Mouse (Mus musculus) forebrain, embryonic 11.5 days (tissue): ENCODE measurements around the gene Rce1. TPM values are rescaled to one million over a fixed set of nuclear protein-coding genes. Genes with fewer than 3 reads are reported as not detected.

ENCODE experiments used
- ATAC-seq: fragments of 200-750 bp; cut with Nextera tagmentation; replicated peaks from 2 replicates; pipeline ENCODE4 v1.8.0; 2017; ENCODE audit warnings: moderate TSS enrichment; ENCODE audit not compliant: low FRiP score
- DNase-seq: peaks from one replicate; pipeline ENCODE4 v3.0.0-alpha.2; 2017; ENCODE audit warnings: low spot score
- H3K27ac ChIP-seq: fragments of 300-500 bp; sonication (generic); 2 replicates; pipeline ENCODE4 v1.5.1; 2014; ENCODE audit warnings: low read depth, low read length
- H3K27me3 ChIP-seq: fragments of 300-500 bp; sonication (generic); 2 replicates; pipeline ENCODE4 v1.6.1; 2014; ENCODE audit warnings: mild to moderate bottlenecking, low read length, mixed read lengths; ENCODE audit not compliant: control insufficient read depth, insufficient read depth
- H3K36me3 ChIP-seq: fragments of 300-500 bp; sonication (generic); 2 replicates; pipeline ENCODE4 v1.6.1; 2014; ENCODE audit warnings: mild to moderate bottlenecking, low read length, moderate library complexity, mixed read lengths; ENCODE audit not compliant: control insufficient read depth, insufficient read depth
- H3K4me1 ChIP-seq: fragments of 300-500 bp; sonication (generic); replicated peaks from 2 replicates; pipeline ENCODE4 v1.6.1; 2014; ENCODE audit warnings: low read length, mixed read lengths; ENCODE audit not compliant: control insufficient read depth, insufficient read depth
- H3K4me2 ChIP-seq: fragments of 300-500 bp; sonication (generic); 2 replicates; pipeline ENCODE4 v1.6.1; 2014; ENCODE audit warnings: low read depth, mild to moderate bottlenecking, low read length, moderate library complexity, mixed read lengths; ENCODE audit not compliant: severe bottlenecking
- H3K4me3 ChIP-seq: fragments of 300-500 bp; sonication (generic); 2 replicates; pipeline ENCODE4 v1.5.1; 2014; ENCODE audit warnings: low read depth, low read length
- H3K9ac ChIP-seq: fragments of 300-500 bp; sonication (generic); 2 replicates; pipeline ENCODE4 v1.6.1; 2014; ENCODE audit warnings: low read length
- H3K9me3 ChIP-seq: fragments of 300-500 bp; sonication (generic); 2 replicates; pipeline ENCODE4 v1.6.1; 2016; ENCODE audit warnings: low read length, mixed read lengths; ENCODE audit not compliant: control insufficient read depth
- whole genome bisulfite sequencing: fragments of 180-500 bp; shearing (Covaris S2); extraction: QIAGEN DNeasy Blood & Tissue Kit; methylation state at CpG from one replicate; pipeline ENCODE4 v1.1.7; 2014; 5-methylcytosine and 5-hydroxymethylcytosine counted together
- polyA plus RNA-seq: library from polyadenylated mRNA; unstranded; fragments of >200 nt; fragmentation: Nextera tagmentation; extraction: Ambion mirVana; gene quantifications from 2 replicates; pipeline ENCODE4 v1.2.1, GENCODE M21; 2014

The Rce1 gene
- polyA plus RNA-seq, 1 experiment from 2014 or later, result 60.1 TPM

GRCm38 (mm10) chr19:4616546-4616945 is 8.9 kb downstream of the Rce1 start:
- H3K27me3 ChIP-seq, result no peaks in the 10 kb centered on the region
- no peak overlapping the region for H3K27ac ChIP-seq
- DNase-seq (peak; percentile 46), ATAC-seq (no peak)
- H3K4me2 ChIP-seq, result peak overlapping the region; percentile 77
- no peak overlapping the region for H3K9ac ChIP-seq
- H3K36me3 ChIP-seq, result peaks cover 8% of the 10 kb centered on the region; the same call in 1 of the 2 replicates
- no peak overlapping the region for H3K4me3 ChIP-seq
- 47% methylated on average over 4 of the region's 4 CpGs for WGBS
- peaks cover 13% of the 10 kb centered on the region for H3K4me1 ChIP-seq
- H3K9me3 ChIP-seq, result no peaks in the 10 kb centered on the region

GRCm38 (mm10) chr19:4615151-4616093 is 10.0 kb downstream of the Rce1 start, which contains the start of gene Lrfn4:
TSS of gene Lrfn4 (minus strand) at chr19:4615667.
- WGBS, result under 1% methylated on average over 74 of the region's 87 CpGs
- H3K9ac ChIP-seq, result peak within 1 kb of the TSS; percentile 96
- no peaks in the 10 kb centered on the region for H3K27me3 ChIP-seq
- peak; percentile 95 for DNase-seq
- H3K27ac ChIP-seq, result peak within 1 kb of the TSS; percentile 78
- no peaks in the 10 kb centered on the region for H3K9me3 ChIP-seq
- ATAC-seq, result peak; percentile 93
- peak within 1 kb of the TSS; percentile 77 for H3K4me2 ChIP-seq
- H3K36me3 ChIP-seq, result peaks cover 8% of the 10 kb centered on the region; the same call in 1 of the 2 replicates
- H3K4me1 ChIP-seq, result peaks cover 13% of the 10 kb centered on the region
- H3K4me3 ChIP-seq, result peak within 1 kb of the TSS; percentile 92

GRCm38 (mm10) chr19:4614305-4615150 is 10.9 kb downstream of the Rce1 start:
- peak overlapping the region; percentile 96 for H3K9ac ChIP-seq
- H3K27me3 ChIP-seq, result no peaks in the 10 kb centered on the region
- WGBS, result 26% methylated on average over 31 of the region's 49 CpGs
- peak overlapping the region; percentile 92 for H3K4me3 ChIP-seq
- peak overlapping the region; percentile 77 for H3K4me2 ChIP-seq
- H3K9me3 ChIP-seq, result no peaks in the 10 kb centered on the region
- peak; percentile 79 for DNase-seq
- H3K27ac ChIP-seq, result peak overlapping the region; percentile 78
- H3K4me1 ChIP-seq, result peaks cover 13% of the 10 kb centered on the region
- H3K36me3 ChIP-seq, result peaks cover 8% of the 10 kb centered on the region; the same call in 1 of the 2 replicates
- ATAC-seq, result no peak

- no peak overlapping the region for H3K9ac ChIP-seq
- peaks cover 13% of the 10 kb centered on the region for H3K4me1 ChIP-seq
- H3K4me2 ChIP-seq, result peak overlapping the region; percentile 77
- DNase-seq, result peak; percentile 52
- H3K4me3 ChIP-seq, result peak overlapping the region; percentile 92; the same call in 1 of the 2 replicates
- no peaks in the 10 kb centered on the region for H3K27me3 ChIP-seq
- no peak for ATAC-seq
- H3K9me3 ChIP-seq, result no peaks in the 10 kb centered on the region
- no peak overlapping the region for H3K27ac ChIP-seq
- WGBS, result 90% methylated on average over 33 of the region's 33 CpGs
- peaks cover 8% of the 10 kb centered on the region; the same call in 1 of the 2 replicates for H3K36me3 ChIP-seq
Observed at GRCm38 (mm10) chr19:4613464-4614304, 11.8 kb downstream of the Rce1 start.

GRCm38 (mm10) chr19:4612181-4612961 is 13.1 kb downstream of the Rce1 start:
- WGBS, result 90% methylated on average over 19 of the region's 19 CpGs
- no peak overlapping the region for H3K4me2 ChIP-seq
- H3K4me1 ChIP-seq, result peaks cover 11% of the 10 kb centered on the region
- peaks cover 8% of the 10 kb centered on the region; the same call in 1 of the 2 replicates for H3K36me3 ChIP-seq
- no peak overlapping the region for H3K4me3 ChIP-seq
- no peak overlapping the region for H3K9ac ChIP-seq
- no peaks in the 10 kb centered on the region for H3K9me3 ChIP-seq
- DNase-seq (no peak), ATAC-seq (no peak)
- H3K27ac ChIP-seq, result no peak overlapping the region
- H3K27me3 ChIP-seq, result no peaks in the 10 kb centered on the region

GRCm38 (mm10) chr19:4610109-4610508 is 15.3 kb downstream of the Rce1 start:
- H3K4me3 ChIP-seq, result no peak overlapping the region
- no peaks in the 10 kb centered on the region for H3K9me3 ChIP-seq
- WGBS, result 72% methylated on average over 4 of the region's 4 CpGs
- H3K36me3 ChIP-seq, result peaks cover 8% of the 10 kb centered on the region; the same call in 1 of the 2 replicates
- no peak overlapping the region for H3K27ac ChIP-seq
- H3K4me1 ChIP-seq, result peaks cover 7% of the 10 kb centered on the region
- no peaks in the 10 kb centered on the region for H3K27me3 ChIP-seq
- H3K4me2 ChIP-seq, result no peak overlapping the region
- H3K9ac ChIP-seq, result no peak overlapping the region
- no peak for DNase-seq
- ATAC-seq, result no peak

- no peak overlapping the region for H3K27ac ChIP-seq
- ATAC-seq (no peak), DNase-seq (no peak)
- H3K4me1 ChIP-seq, result no peaks in the 10 kb centered on the region; the same call in 1 of the 2 replicates
- no peak overlapping the region for H3K9ac ChIP-seq
- H3K9me3 ChIP-seq, result no peaks in the 10 kb centered on the region
- no peak overlapping the region for H3K4me3 ChIP-seq
- H3K36me3 ChIP-seq, result peaks cover 5% of the 10 kb centered on the region; the same call in 1 of the 2 replicates
- no peak overlapping the region for H3K4me2 ChIP-seq
- H3K27me3 ChIP-seq, result no peaks in the 10 kb centered on the region
- WGBS, result 74% methylated on average over 4 of the region's 4 CpGs
Observed at GRCm38 (mm10) chr19:4608511-4608910, 16.9 kb downstream of the Rce1 start.
